Mouse (Mus musculus) testis, adult 2 months (tissue): ENCODE data around the gene Zfp775. TPM values are rescaled to one million over a fixed set of nuclear protein-coding genes. Genes with fewer than 3 reads are reported as not detected.

ENCODE experiments used
- H3K27ac ChIP-seq: fragments of 200-500 bp; 2 replicates; pipeline ENCODE4 v1.5.1; 2012; ENCODE audit warnings: low read depth, low read length; ENCODE audit not compliant: control insufficient read depth, insufficient read depth
- H3K27me3 ChIP-seq: fragments of 200-500 bp; 2 replicates; pipeline ENCODE4 v1.6.1; 2012; ENCODE audit warnings: mild to moderate bottlenecking, low read length, moderate library complexity; ENCODE audit not compliant: control insufficient read depth, insufficient read depth
- H3K36me3 ChIP-seq: fragments of 200-500 bp; 2 replicates; pipeline ENCODE4 v1.6.1; 2012; ENCODE audit warnings: mild to moderate bottlenecking, low read length; ENCODE audit not compliant: control insufficient read depth, insufficient read depth
- H3K4me1 ChIP-seq: fragments of 200-500 bp; 2 replicates; pipeline ENCODE4 v1.6.1; 2012; ENCODE audit warnings: low read length; ENCODE audit not compliant: control insufficient read depth, insufficient read depth
- H3K4me3 ChIP-seq: fragments of 200-500 bp; 2 replicates; pipeline ENCODE4 v1.5.1; 2012; ENCODE audit warnings: low read depth, mild to moderate bottlenecking, low read length, moderate library complexity, mixed read lengths; ENCODE audit not compliant: control insufficient read depth
- CTCF ChIP-seq: fragments of 200-500 bp; IDR thresholded peaks from 2 replicates; pipeline ENCODE4 v1.5.1; 2012; ENCODE audit warnings: low read depth, mild to moderate bottlenecking, inconsistent platforms, low read length, moderate library complexity; ENCODE audit not compliant: control insufficient read depth, insufficient read depth, insufficient replicate concordance
- POLR2A ChIP-seq: fragments of 200-500 bp; IDR thresholded peaks from 2 replicates; pipeline ENCODE4 v1.6.1; 2012; ENCODE audit warnings: low read depth, mild to moderate bottlenecking, inconsistent platforms, low read length, moderate library complexity; ENCODE audit not compliant: control insufficient read depth
- polyA plus RNA-seq: library from polyadenylated mRNA; depleted of rRNA; stranded (reverse); fragments of >200 nt; gene quantifications from 2 replicates; pipeline ENCODE4 v1.2.3, GENCODE M21; 2012

Zfp775 gene
- polyA plus RNA-seq, 1 experiment = 1.8 TPM

GRCm38 (mm10) chr6:48573981-48574380, 27.9 kb upstream of the Zfp775 start:
- Histone ChIP-seq H3K36me3 (no peaks in the 10 kb centered on the region), H3K27ac (no peak overlapping the region), H3K4me1 (peaks cover 12% of the 10 kb centered on the region), H3K4me3 (no peak overlapping the region), H3K27me3 (no peaks in the 10 kb centered on the region)
- no peak for TF ChIP-seq CTCF
- no peak for TF ChIP-seq POLR2A

- no peaks in the 10 kb centered on the region for H3K36me3 ChIP-seq
- no peaks in the 10 kb centered on the region for H3K27me3 ChIP-seq
- H3K4me3 ChIP-seq = no peak overlapping the region
- H3K27ac ChIP-seq = no peak overlapping the region
- no peak for TF ChIP-seq CTCF
- TF ChIP-seq POLR2A = no peak
- no peaks in the 10 kb centered on the region for H3K4me1 ChIP-seq
Measured at GRCm38 (mm10) chr6:48578736-48579135, 23.1 kb upstream of the Zfp775 start.

- Histone ChIP-seq H3K4me3 (no peak overlapping the region), H3K27me3 (no peaks in the 10 kb centered on the region), H3K27ac (peak overlapping the region; percentile 57), H3K4me1 (no peaks in the 10 kb centered on the region), H3K36me3 (no peaks in the 10 kb centered on the region)
- TF ChIP-seq CTCF = no peak
- TF ChIP-seq POLR2A = no peak
Measured at GRCm38 (mm10) chr6:48579215-48579648, 22.6 kb upstream of the Zfp775 start.

- Histone ChIP-seq H3K4me3 (no peak overlapping the region), H3K27ac (no peak overlapping the region), H3K4me1 (no peaks in the 10 kb centered on the region), H3K27me3 (no peaks in the 10 kb centered on the region), H3K36me3 (no peaks in the 10 kb centered on the region)
- no peak for TF ChIP-seq CTCF
- TF ChIP-seq POLR2A = no peak
Measured at GRCm38 (mm10) chr6:48581257-48581656, 20.6 kb upstream of the Zfp775 start.

- TF ChIP-seq POLR2A = no peak
- no peak for TF ChIP-seq CTCF
- no peak overlapping the region for H3K27ac ChIP-seq
Measured at GRCm38 (mm10) chr6:48582037-48582436, 19.8 kb upstream of the Zfp775 start.

GRCm38 (mm10) chr6:48589194-48589750, 12.6 kb upstream of the Zfp775 start, which contains the start of gene Gm45021:
Gm45021 (plus strand) TSS chr6:48589610.
- no peaks in the 10 kb centered on the region for H3K27me3 ChIP-seq
- H3K4me1 ChIP-seq = peaks cover 4% of the 10 kb centered on the region
- no peak within 1 kb of the TSS for H3K27ac ChIP-seq
- H3K36me3 ChIP-seq = no peaks in the 10 kb centered on the region
- TF ChIP-seq CTCF = no peak
- H3K4me3 ChIP-seq = no peak within 1 kb of the TSS

More at GRCm38 (mm10) chr6:48582037-48582436, 19.8 kb upstream of the Zfp775 start:
- Histone ChIP-seq H3K4me1 (no peaks in the 10 kb centered on the region), H3K4me3 (no peak overlapping the region), H3K27me3 (no peaks in the 10 kb centered on the region), H3K36me3 (no peaks in the 10 kb centered on the region)

GRCm38 (mm10) chr6:48591221-48591845, 10.5 kb upstream of the Zfp775 start:
- Histone ChIP-seq H3K27me3 (no peaks in the 10 kb centered on the region), H3K36me3 (no peaks in the 10 kb centered on the region), H3K27ac (no peak overlapping the region), H3K4me1 (peaks cover 16% of the 10 kb centered on the region), H3K4me3 (no peak overlapping the region)
- TF ChIP-seq POLR2A = no peak
- no peak for TF ChIP-seq CTCF

GRCm38 (mm10) chr6:48591871-48592270, 10.0 kb upstream of the Zfp775 start:
- Histone ChIP-seq H3K27ac (no peak overlapping the region), H3K36me3 (no peaks in the 10 kb centered on the region), H3K4me1 (peaks cover 19% of the 10 kb centered on the region), H3K4me3 (no peak overlapping the region), H3K27me3 (no peaks in the 10 kb centered on the region)
- no peak for TF ChIP-seq POLR2A
- TF ChIP-seq CTCF = no peak
